Mouse (Mus musculus): ENCODE measurements at regions not wholly inside any gene's neighbourhood (a gene's known extent, or its start where the extent isn't known, plus 50 kb on each side); places are given as distances from the start of the nearest gene placed in this dataset.
"Not testable (repeated sequence)": the region's sequence is repeated elsewhere in the genome, so short reads cannot be mapped to it uniquely, and the experiment has no call there.

DNA sequence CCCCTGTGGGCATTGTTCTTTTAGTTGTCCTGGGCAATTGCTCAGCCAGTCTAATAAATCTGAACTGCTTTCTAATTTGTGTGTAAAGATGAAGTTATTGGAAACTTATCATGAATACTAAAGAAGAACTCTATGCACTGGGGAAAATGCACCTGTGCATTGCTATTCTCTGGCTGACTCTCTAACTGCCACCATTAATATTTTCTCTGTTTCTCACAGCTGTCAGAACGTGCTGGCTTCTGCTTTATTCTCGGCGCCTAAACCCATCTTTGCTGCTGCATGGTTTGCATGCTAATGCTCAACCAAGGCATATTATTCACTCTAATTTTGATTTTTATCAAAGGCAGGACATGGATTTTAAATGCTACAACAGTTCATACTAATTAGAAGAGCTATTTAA, 128.9 kb upstream of the Gm527 start:
- DNase-seq (ENCODE audit: low read depth, low spot score) = no peak

DNA sequence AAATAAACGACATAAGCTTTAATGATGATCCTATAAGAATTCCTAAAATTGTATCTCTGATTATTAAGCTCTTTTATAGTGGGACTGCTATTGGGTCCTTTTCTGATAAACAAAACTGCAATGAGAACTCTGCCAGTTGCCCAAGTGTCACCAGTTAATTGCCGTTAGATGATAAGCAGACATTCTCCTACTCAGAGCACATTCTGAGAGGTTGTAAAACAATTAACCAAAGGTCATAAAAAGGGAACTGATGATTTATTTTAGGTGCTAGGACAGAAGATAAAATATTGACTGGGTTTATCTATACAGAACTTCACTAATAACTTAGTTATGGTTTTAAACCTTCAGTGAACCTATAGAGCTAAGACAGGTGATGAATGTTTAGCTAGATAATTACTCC, 109.2 kb upstream of the Gm527 start:
- not testable (repeated sequence) for DNase-seq (ENCODE audit: low read depth, low spot score)

DNA sequence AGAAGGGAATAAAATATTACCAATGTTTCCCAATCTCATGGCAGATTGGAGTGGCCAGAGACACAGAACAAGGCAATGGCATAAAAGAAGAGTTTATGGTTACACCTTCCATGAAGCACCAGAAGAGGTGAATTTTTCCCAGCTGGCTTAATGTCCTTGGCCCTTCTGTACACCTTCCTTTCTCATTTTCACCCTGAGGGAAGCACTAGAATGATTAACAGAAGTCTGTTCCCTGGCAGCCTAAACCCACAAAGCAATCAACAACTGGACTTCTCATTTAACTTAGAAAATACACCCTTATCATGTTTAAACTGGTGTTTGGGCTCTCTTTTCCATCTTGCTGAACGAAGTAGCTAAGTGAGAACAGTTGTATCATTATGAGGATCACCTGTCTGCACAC, 107.6 kb upstream of the Gm527 start:
- no peak for DNase-seq (ENCODE audit: low read depth, low spot score)

DNA sequence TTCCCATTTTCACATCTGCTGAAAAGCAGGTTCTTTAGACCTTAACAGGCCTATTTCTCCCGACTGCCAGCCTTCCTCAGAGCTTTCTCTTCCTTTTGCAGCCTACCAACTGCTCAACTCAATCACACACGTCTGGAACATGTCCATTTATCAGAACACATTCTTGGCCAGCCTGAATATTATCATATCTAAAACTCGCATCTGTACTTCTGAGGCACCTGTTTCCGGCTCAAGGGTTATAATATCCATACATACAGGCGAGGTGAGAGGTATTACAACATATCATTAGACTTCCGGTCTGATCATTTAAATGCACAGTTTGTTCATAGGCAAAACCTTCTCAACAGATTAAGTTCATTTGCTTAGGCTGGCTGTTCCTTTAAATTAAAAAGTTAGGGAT, 101.8 kb upstream of the Gm527 start:
- DNase-seq (ENCODE audit: low read depth, low spot score) = no peak

DNA sequence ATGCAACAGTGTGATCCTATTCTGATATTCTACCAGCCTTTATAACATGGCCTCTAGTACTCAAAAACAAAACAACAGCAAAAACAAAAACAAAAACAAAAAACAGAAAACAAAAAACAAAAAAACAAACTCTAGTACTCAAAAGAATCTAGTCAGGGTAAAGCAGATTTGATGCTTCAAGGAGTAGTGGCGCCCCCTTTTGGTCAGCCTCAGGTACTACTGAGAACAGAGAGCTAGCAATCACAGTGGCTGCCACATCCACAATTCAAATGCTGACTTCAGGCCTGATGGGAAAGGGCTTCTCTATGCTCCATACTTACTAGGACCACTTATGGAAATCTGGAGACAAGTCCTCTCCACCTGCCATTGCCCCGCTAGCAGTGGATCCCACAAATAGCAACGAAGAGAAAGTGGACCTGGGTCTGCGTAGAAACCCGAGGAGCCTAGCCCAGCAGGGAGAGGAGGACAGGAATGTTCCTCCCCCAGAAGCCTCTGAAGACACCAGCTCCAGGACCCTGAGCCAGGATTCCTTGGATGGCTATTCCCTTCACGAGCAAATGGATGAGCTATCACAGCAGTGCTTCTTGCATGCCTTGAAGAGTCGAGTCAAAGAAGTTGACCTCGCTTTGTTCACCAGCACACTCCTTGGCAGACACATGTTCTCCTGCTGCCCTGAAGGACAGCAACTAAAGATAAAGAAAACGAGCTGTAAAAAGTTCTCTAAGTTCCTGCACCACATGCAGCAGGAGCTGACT, 100.5 kb upstream of the Gm527 start:
- DNase-seq (ENCODE audit: low read depth, low spot score) = peak; percentile 19

DNA sequence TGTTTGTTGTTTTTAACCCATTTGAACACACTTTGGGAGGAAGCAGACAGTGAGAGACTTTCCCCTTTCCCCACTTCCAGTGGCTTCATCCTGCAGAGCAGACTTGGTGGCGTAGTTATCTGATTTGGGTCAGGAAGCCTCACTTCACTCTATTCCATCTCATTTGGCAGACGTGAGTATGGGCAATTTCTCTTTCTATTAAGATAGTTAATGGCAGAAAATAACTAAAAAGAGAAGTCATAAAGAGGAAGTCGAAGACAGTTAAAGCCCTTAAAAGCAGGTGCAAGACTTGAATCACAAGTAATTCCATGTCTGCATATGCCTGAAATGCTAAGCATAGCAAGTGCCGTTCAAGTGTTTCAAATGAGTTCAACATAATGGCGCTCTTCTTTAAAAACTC, 97.0 kb upstream of the Gm527 start:
- no peak for DNase-seq (ENCODE audit: low read depth, low spot score)

DNA sequence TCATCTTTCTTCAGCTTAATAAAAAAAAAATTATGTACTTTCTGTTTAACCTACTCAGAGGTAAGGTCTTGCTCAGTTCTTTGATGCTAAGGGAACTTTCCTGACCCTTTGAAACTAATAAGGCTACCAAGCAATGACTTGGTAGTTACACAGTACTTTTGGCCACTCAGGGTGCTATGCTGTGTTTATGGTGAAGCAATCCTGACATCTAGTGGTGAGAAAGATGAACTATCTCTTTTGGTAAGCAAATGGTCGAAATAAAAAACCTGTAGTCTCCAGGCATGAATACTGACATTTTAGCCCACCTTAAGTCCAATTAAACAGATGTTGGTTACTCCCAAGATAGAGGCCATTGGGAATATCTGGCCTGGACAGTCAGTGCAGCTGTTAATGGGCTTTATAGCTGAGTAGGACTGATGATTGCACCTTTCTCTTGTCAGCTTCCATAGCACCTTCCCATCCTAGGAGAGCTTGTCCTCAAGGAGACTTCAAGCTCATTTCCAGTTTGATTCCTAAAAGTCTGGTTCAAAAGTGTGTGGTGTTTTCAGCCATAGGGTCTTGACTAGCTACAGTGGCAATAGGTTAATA, 88.0 kb upstream of the Gm527 start:
- DNase-seq (ENCODE audit: low read depth, low spot score) = peak; percentile 74

DNA sequence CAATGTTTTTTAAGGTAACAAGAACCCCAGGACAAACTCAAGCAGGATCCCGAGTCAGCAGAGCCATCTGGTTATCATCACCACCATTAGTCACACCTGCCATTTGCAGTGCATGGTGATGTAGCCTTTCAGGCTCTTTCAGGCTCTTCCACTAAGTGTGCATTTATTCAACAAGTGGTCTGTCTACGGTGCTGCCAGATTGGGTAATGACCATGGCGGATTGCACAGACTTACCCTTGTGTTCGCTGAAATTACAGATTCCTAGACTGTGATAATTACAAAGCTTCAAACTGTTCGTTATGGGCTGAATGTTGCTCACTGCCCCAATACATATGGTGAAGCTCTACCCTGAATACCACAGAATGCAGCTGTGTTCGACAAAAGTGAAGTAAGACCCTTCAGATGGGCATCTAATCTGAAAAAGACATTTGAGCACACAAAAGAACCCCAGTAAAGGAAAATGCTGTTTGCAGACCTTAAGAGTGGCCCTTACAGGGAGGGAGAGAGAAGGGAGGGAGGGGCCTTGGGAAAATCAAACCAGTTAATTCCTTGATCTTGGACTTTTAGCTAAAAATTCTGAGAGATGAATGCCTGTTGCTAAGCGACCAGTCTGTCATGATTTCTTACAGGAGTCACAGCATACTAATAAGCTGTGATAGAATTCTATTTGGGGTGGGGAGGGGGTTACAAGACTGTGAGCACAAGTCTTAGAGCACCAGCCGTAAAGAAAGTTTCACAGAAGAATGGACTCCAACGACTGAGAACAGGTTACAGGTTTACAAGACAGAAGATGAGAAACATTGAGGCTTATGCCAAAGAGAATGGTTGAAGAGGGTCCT, 85.2 kb upstream of the Gm527 start:
- DNase-seq (ENCODE audit: low read depth, low spot score) = no peak

DNA sequence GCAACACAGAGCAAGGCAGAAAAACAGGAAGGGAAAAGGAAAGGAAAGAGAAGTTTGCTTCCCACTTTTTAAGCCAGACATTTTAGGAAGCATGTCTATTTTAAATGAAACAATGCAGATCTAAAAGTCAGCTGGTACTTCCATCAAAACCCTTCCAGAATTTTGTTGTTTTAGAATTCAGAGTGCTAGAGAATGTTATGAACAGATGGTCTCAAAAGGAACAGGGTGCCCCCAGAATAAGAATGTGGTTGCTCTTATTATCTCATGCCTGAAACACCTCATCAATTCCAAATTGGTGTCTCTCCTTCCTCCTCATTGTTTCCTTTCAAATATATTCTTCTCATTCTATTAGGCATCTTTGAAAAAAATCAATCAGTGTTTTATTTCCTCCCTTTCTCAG, 60.0 kb upstream of the Gm527 start:
- no peak for DNase-seq (ENCODE audit: low read depth, low spot score)

Measured in 3T3-L1 (cell line).